Mouse (Mus musculus) midbrain, embryonic 14.5 days (tissue): Measurements from ENCODE around the gene Ttc36. TPM values are rescaled to one million over a fixed set of nuclear protein-coding genes. Genes with fewer than 3 reads are reported as not detected.
A peak's percentile ranks its signal among the peaks of the same experiment; 100 is the strongest.
"Not testable (repeated sequence)": the region's sequence is repeated elsewhere in the genome, so short reads cannot be mapped to it uniquely, and the experiment has no call there.

Experiments used
- ATAC-seq: fragments of 200-750 bp; cut with Nextera tagmentation; 2 replicates; pipeline ENCODE4 v1.8.0; 2017; ENCODE audit warnings: moderate number of reproducible peaks, moderate library complexity; ENCODE audit not compliant: low FRiP score, low TSS enrichment
- DNase-seq: peaks from one replicate; pipeline ENCODE4 v3.0.0-alpha.2; 2015
- H3K27ac ChIP-seq: fragments of 300-500 bp; sonication (generic); replicated peaks from 2 replicates; pipeline ENCODE4 v1.5.1; 2014; ENCODE audit warnings: mild to moderate bottlenecking, low read depth, low read length, moderate library complexity
- H3K27me3 ChIP-seq: fragments of 300-500 bp; sonication (generic); 2 replicates; pipeline ENCODE4 v1.6.1; 2014; ENCODE audit warnings: low read length, control low read depth, mixed read lengths; ENCODE audit not compliant: control insufficient read depth, insufficient read depth
- H3K36me3 ChIP-seq: fragments of 300-500 bp; sonication (generic); 2 replicates; pipeline ENCODE4 v1.6.1; 2014; ENCODE audit warnings: low read length, control low read depth; ENCODE audit not compliant: control insufficient read depth, insufficient read depth
- H3K4me1 ChIP-seq: fragments of 300-500 bp; sonication (generic); 2 replicates; pipeline ENCODE4 v1.6.1; 2014; ENCODE audit warnings: mild to moderate bottlenecking, antibody characterized with exemption, low read length, control low read depth; ENCODE audit not compliant: control insufficient read depth, insufficient read depth
- H3K4me2 ChIP-seq: fragments of 300-500 bp; sonication (generic); 2 replicates; pipeline ENCODE4 v1.6.1; 2014; ENCODE audit warnings: mild to moderate bottlenecking, low read length, moderate library complexity
- H3K4me3 ChIP-seq: fragments of 300-500 bp; sonication (generic); replicated peaks from 2 replicates; pipeline ENCODE4 v1.5.1; 2014; ENCODE audit warnings: low read depth, low read length
- H3K9ac ChIP-seq: fragments of 300-500 bp; sonication (generic); replicated peaks from 2 replicates; pipeline ENCODE4 v1.6.1; 2014; ENCODE audit warnings: mild to moderate bottlenecking, low read length, moderate library complexity
- H3K9me3 ChIP-seq: fragments of 300-500 bp; sonication (generic); 2 replicates; pipeline ENCODE4 v1.6.1; 2016; ENCODE audit warnings: low read length, control low read depth, mixed read lengths; ENCODE audit not compliant: control insufficient read depth
- WGBS: fragments of 180-500 bp; shearing (Covaris S2); extraction: QIAGEN DNeasy Blood & Tissue Kit; methylation state at CpG from one replicate; pipeline ENCODE4 v1.1.7; 2014; 5-methylcytosine and 5-hydroxymethylcytosine counted together
- polyA plus RNA-seq: library from polyadenylated mRNA; unstranded; fragments of >200 nt; fragmentation: Nextera tagmentation; extraction: Ambion mirVana; gene quantifications from 2 replicates; pipeline ENCODE4 v1.2.1, GENCODE M21; 2014

Gene Ttc36
- polyA plus RNA-seq, 1 experiment from 2014 or later = 0.41 TPM

DNA sequence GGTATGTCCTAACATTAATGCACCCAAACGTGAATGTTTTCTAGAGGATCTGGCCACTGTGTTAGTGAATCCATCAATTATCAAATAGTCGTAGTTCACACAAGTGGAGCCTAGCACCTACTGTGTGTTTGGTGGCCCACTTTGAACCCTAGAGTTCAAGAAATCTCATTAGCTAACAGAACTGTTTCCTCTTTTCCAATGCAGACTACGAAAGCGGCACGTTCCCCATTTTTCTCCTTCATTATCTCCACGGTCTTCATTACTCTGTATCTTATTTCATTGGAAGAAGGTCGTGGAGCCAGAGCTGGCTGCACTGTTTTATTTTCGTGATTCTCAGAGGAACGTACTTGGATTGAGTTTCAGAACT, 2.9 kb downstream of the Ttc36 start:
- ATAC-seq = no peak
- Histone ChIP-seq H3K27me3 (0 out of 2 replicates have a peak, but pooled peaks cover 5% of the 10 kb centered on the region), H3K36me3 (peaks cover 14% of the 10 kb centered on the region), H3K9ac (peak overlapping the region; percentile 64), H3K4me2 (peak overlapping the region; percentile 98), H3K4me3 (peak overlapping the region; percentile 57), H3K27ac (peak overlapping the region; percentile 77; the same call in 1 of the 2 replicates), H3K4me1 (peaks cover 5% of the 10 kb centered on the region; the same call in 1 of the 2 replicates), H3K9me3 (no peaks in the 10 kb centered on the region)
- no peak for DNase-seq
- WGBS = 41% methylated on average over 9 of the region's 9 CpGs

DNA sequence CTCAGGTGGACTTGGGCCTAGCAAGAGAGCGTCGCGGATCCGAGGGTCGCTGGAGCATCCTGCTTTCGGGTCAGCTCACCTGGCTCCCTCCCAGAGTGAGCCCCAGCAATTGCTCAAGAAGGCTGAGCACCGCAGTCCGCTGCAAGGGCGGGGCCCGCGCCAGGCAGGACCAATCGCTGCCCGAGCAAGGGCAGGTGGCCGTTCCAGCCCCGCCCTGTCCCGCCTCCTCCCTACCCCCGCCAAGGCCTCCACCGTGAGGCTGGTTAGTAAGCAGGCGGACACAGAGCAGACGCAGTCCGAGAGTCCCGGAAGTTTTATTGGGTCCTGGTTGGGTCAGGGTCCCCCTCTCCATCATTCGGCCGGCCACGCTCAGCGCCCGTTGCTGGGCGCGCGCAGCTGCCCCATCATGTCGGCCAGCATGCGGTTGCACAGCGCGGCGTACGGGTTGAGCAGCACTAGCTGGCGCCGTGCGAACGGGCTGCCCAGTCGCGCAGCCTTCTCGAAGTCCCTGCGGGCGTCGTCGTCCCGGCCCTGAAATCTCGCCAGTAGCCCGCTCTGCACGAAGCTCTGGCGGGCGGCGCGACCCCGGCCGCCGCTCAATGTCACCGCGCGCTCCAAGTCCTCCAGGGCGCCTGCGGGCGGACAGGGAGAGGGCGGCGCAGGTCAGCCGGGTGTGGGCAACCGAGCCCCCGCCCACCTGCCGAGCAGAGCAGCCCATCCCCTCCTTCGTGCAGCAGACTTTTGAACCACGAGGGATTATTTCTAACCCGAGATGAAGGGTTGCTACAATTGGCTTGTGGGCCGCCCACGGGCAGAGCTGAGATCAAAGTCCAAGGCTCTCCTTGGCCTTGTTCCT, 3.5 kb downstream of the Ttc36 start, which contains the start of gene Tmem25:
TSS of gene Tmem25 (minus strand) at position 206 of the 856 bp plus-strand sequence.
- peak within 1 kb of the TSS; percentile 77 for H3K27ac ChIP-seq
- peak within 1 kb of the TSS; percentile 57 for H3K4me3 ChIP-seq
- H3K4me1 ChIP-seq = peaks cover 5% of the 10 kb centered on the region; the same call in 1 of the 2 replicates
- DNase-seq (peak; percentile 89), ATAC-seq (peak; percentile 93)
- WGBS = under 1% methylated on average over 75 of the region's 75 CpGs
- H3K9ac ChIP-seq = peak within 1 kb of the TSS; percentile 64
- peak within 1 kb of the TSS; percentile 98 for H3K4me2 ChIP-seq
- H3K36me3 ChIP-seq = peaks cover 9% of the 10 kb centered on the region
- no peaks in the 10 kb centered on the region for H3K9me3 ChIP-seq
- 0 out of 2 replicates have a peak, but pooled peaks cover 5% of the 10 kb centered on the region for H3K27me3 ChIP-seq

DNA sequence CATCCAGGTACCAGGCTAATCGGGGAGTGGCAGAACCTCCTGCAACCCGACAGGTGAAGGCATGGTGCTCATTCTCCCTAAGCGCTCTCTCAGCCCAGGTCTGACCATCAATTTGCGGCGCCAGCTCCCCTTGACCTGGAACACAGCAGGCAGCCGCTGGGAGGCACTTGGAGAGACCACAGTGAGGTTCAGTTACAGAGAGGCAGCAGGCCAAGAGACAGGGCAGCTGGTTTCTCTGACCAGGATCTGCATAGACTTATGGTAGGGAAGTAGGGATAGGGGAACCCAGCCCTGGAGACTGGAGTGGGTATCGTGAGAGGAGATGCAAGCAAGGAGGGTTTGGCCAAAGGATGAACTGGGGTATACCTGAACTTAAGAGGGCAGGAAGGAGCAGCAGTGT, 4.6 kb downstream of the Ttc36 start:
- DNase-seq (no peak), ATAC-seq (0 out of 2 replicates have a peak, but pooled peaks have one; percentile 6)
- Histone ChIP-seq H3K4me2 (peak overlapping the region; percentile 98), H3K4me1 (peaks cover 5% of the 10 kb centered on the region; the same call in 1 of the 2 replicates), H3K9me3 (no peaks in the 10 kb centered on the region), H3K36me3 (peaks cover 6% of the 10 kb centered on the region; the same call in 1 of the 2 replicates), H3K4me3 (peak overlapping the region; percentile 57), H3K27ac (no peak overlapping the region), H3K9ac (peak overlapping the region; percentile 64), H3K27me3 (0 out of 2 replicates have a peak, but pooled peaks cover 5% of the 10 kb centered on the region)
- WGBS = 45% methylated on average over 7 of the region's 7 CpGs

DNA sequence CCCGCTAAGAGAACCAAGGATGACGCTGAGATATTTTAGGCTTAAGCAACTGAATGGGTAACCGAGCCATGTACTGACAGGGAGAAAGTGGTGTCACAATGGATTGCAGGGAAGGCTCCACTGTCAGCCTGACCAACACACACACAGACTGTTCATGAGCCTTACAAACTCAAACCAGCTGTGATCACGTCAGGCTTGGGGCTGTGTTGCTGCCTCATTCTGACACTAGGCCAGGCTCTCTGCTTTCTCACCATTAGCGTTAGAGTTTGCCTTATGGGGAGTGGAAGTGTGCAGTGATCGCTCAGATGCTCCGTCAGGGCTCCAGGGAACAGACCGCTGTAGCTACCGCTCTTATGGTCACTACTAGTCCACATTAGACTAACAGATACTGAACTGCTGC, 10.0 kb downstream of the Ttc36 start:
- Histone ChIP-seq H3K4me1 (no peaks in the 10 kb centered on the region), H3K27me3 (no peaks in the 10 kb centered on the region), H3K4me2 (no peak overlapping the region), H3K36me3 (peaks cover 49% of the 10 kb centered on the region), H3K9ac (no peak overlapping the region), H3K4me3 (no peak overlapping the region), H3K27ac (no peak overlapping the region), H3K9me3 (no peaks in the 10 kb centered on the region)
- DNase-seq (no peak), ATAC-seq (no peak)
- 86% methylated on average over 9 of the region's 9 CpGs for WGBS

DNA sequence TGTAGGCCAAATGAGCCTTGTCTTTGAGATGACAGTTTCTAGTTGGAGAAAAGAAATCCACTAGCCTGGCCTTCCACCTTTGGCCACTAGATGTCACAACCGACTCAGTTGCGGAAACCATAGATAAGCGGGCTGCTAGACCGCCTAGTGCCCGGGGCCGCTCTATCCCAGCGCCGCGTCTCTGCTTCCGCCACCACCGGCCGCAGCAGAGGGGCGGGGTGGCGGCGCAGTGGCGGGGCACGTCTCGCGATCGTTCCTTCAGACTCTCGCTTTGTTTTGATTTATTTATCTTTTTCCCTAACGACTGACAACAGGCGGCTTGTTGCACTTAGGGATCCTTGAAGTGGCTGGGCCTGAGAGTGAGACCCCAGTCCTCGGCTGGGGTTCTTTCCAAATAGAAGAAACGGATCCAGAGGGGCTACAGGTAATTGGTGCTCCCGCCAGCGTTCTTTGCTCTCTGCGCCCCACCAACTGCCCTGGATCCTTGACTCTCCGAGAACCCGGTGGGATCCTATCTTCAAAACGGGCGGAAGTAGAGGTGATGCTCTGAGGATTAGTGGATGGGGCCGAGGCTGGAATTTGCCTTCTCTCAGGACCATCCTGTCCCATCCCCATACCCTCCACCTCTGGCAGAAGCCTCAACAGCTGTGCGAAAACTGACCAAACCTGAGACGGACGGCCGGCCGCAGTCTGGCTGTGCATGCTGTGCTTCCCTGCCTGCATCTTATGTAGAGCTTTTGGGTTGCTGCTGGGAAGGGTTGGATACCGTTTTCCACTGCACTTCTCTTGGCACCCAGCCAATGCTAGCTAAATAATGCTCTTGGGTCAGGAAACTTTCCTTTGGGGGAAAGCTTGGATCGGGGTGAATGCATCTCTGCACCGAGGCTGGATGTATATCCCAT, 29.9 kb downstream of the Ttc36 start:
- DNase-seq (peak; percentile 97), ATAC-seq (peak; percentile 98)
- Histone ChIP-seq H3K9ac (peak overlapping the region; percentile 69), H3K4me3 (peak overlapping the region; percentile 63), H3K4me2 (peak overlapping the region; percentile 65), H3K27ac (peak overlapping the region; percentile 83), H3K9me3 (no peaks in the 10 kb centered on the region), H3K36me3 (0 out of 2 replicates have a peak, but pooled peaks cover 9% of the 10 kb centered on the region), H3K4me1 (peaks cover 6% of the 10 kb centered on the region), H3K27me3 (no peaks in the 10 kb centered on the region)
- WGBS = under 1% methylated on average over 41 of the region's 41 CpGs

DNA sequence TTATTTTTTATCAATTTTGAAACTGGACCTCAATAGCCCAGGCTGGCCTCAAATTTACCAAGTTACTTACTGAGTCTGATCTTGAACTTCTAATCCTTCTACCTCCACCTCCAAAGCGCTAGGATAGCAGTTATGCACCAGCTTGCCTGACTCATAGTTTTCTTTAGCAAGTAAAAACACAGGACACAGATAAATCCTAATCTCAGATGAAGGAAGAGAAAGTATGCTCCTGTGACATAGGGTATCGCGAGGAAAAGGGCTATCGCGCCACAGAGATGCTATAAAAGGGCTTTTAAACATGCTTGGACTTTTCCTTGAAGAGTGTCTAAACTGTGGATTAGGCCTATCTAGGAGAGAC, 30.5 kb downstream of the Ttc36 start:
- Histone ChIP-seq H3K36me3 (0 out of 2 replicates have a peak, but pooled peaks cover 9% of the 10 kb centered on the region), H3K4me1 (peaks cover 6% of the 10 kb centered on the region), H3K27me3 (no peaks in the 10 kb centered on the region), H3K9ac (no peak overlapping the region), H3K4me3 (no peak overlapping the region), H3K27ac (no peak overlapping the region), H3K4me2 (no peak overlapping the region), H3K9me3 (no peaks in the 10 kb centered on the region)
- no peak for DNase-seq
- ATAC-seq = no peak
- WGBS = 21% methylated on average over 5 of the region's 5 CpGs

DNA sequence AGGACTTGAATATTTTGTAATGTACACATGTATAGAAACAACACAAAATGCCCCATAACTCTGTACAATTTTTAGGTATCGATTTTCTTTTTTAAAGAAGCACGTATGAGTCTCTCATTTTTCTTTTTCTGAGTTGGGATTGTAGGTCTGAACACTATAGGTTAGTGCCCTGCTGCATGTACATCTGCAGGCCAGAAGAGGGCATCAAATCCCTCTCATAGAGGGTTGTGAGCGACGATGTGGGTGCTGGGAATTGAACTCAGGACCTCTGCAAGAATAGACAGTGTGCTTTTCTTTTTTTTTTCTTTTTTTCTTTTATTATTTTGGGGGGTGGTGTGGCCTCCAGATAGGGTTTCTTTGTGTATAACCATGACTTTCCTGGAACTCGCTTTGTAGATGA, 31.5 kb downstream of the Ttc36 start:
- ATAC-seq = no peak
- 88% methylated on average over 5 of the region's 5 CpGs for WGBS
- H3K27ac ChIP-seq = no peak overlapping the region
- H3K4me1 ChIP-seq = peaks cover 13% of the 10 kb centered on the region
- H3K4me2 ChIP-seq = no peak overlapping the region
- no peaks in the 10 kb centered on the region for H3K9me3 ChIP-seq
- H3K9ac ChIP-seq = no peak overlapping the region
- no peak for DNase-seq
- no peak overlapping the region for H3K4me3 ChIP-seq
- H3K36me3 ChIP-seq = 0 out of 2 replicates have a peak, but pooled peaks cover 6% of the 10 kb centered on the region
- no peaks in the 10 kb centered on the region for H3K27me3 ChIP-seq

DNA sequence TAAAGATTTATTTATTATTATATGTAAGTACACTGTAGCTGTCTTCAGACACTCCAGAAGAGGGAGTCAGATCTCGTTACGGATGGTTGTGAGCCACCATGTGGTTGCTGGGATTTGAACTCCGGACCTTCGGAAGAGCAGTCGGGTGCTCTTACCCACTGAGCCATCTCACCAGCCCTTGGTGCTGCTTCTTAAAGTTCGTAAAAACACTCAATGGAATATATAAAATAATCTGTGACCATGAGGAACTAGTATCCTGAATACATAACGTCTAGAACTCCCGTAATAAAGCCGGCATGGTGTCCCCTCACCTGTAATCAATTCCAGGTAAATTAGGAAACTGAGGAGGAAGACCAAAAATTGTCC, 34.9 kb downstream of the Ttc36 start:
- peaks cover 18% of the 10 kb centered on the region for H3K4me1 ChIP-seq
- not testable (repeated sequence) for H3K9me3 ChIP-seq, H3K27me3 ChIP-seq, H3K36me3 ChIP-seq, ATAC-seq, H3K9ac ChIP-seq, DNase-seq
- 44% methylated on average over 7 of the region's 9 CpGs for WGBS
- peak overlapping the region; percentile 80 for H3K4me2 ChIP-seq
- peak overlapping the region; percentile 95; the same call in 1 of the 2 replicates for H3K27ac ChIP-seq
- H3K4me3 ChIP-seq = peak overlapping the region; percentile 99; the same call in 1 of the 2 replicates
